Mouse (Mus musculus) neural tube, embryonic 11.5 days (tissue): ENCODE data around the gene Pax5. TPM values are rescaled to one million over a fixed set of nuclear protein-coding genes. Genes with fewer than 3 reads are reported as not detected.

Experiments
- ATAC-seq: fragments of 200-750 bp; cut with Nextera tagmentation; 2 replicates; pipeline ENCODE4 v1.8.0; 2017; ENCODE audit warnings: moderate number of reproducible peaks, mild to moderate bottlenecking, moderate TSS enrichment, moderate library complexity; ENCODE audit not compliant: insufficient read depth, low FRiP score, low TSS enrichment
- DNase-seq: peaks from one replicate; pipeline ENCODE4 v3.0.0-alpha.2; 2015; ENCODE audit warnings: low spot score
- H3K27ac ChIP-seq: fragments of 300-500 bp; sonication (generic); 2 replicates; pipeline ENCODE4 v1.5.1; 2014; ENCODE audit warnings: low read depth, mild to moderate bottlenecking, low read length
- H3K27me3 ChIP-seq: fragments of 300-500 bp; sonication (generic); 2 replicates; pipeline ENCODE4 v1.6.1; 2014; ENCODE audit warnings: mild to moderate bottlenecking, low read length, mixed read lengths; ENCODE audit not compliant: control insufficient read depth, insufficient read depth
- H3K36me3 ChIP-seq: fragments of 300-500 bp; sonication (generic); 2 replicates; pipeline ENCODE4 v1.6.1; 2014; ENCODE audit warnings: mild to moderate bottlenecking, low read length, moderate library complexity, mixed read lengths; ENCODE audit not compliant: control insufficient read depth, insufficient read depth
- H3K4me1 ChIP-seq: fragments of 300-500 bp; sonication (generic); 2 replicates; pipeline ENCODE4 v1.6.1; 2014; ENCODE audit warnings: low read length, mixed read lengths; ENCODE audit not compliant: control insufficient read depth, insufficient read depth
- H3K4me2 ChIP-seq: fragments of 300-500 bp; sonication (generic); 2 replicates; pipeline ENCODE4 v1.6.1; 2014; ENCODE audit warnings: low read depth, mild to moderate bottlenecking, moderate library complexity
- H3K4me3 ChIP-seq: fragments of 300-500 bp; sonication (generic); 2 replicates; pipeline ENCODE4 v1.5.1; 2014; ENCODE audit warnings: low read depth, low read length
- H3K9ac ChIP-seq: fragments of 300-500 bp; sonication (generic); 2 replicates; pipeline ENCODE4 v1.6.1; 2014; ENCODE audit warnings: mild to moderate bottlenecking, low read length
- H3K9me3 ChIP-seq: fragments of 300-500 bp; sonication (generic); 2 replicates; pipeline ENCODE4 v1.6.1; 2016; ENCODE audit warnings: low read length; ENCODE audit not compliant: control insufficient read depth
- WGBS: fragments of 180-500 bp; shearing (Covaris S2); extraction: QIAGEN DNeasy Blood & Tissue Kit; methylation state at CpG from one replicate; pipeline ENCODE4 v1.1.7; 2014; 5-methylcytosine and 5-hydroxymethylcytosine counted together
- polyA plus RNA-seq: library from polyadenylated mRNA; unstranded; fragments of >200 nt; fragmentation: Nextera tagmentation; extraction: Ambion mirVana; gene quantifications from 2 replicates; pipeline ENCODE4 v1.2.1, GENCODE M21; 2014

Gene Pax5
- polyA plus RNA-seq, 1 experiment from 2014 or later = 2.4 TPM

GRCm38 (mm10) chr4:44576786-44577185 is 133.5 kb downstream of the Pax5 start:
- DNase-seq (no peak), ATAC-seq (no peak)
- H3K27ac ChIP-seq = no peak overlapping the region
- whole genome bisulfite sequencing = 33% methylated on average over 5 of the region's 5 CpGs
- no peak overlapping the region for H3K4me2 ChIP-seq
- H3K4me1 ChIP-seq = no peaks in the 10 kb centered on the region
- no peak overlapping the region for H3K9ac ChIP-seq
- no peaks in the 10 kb centered on the region for H3K9me3 ChIP-seq
- H3K36me3 ChIP-seq = no peaks in the 10 kb centered on the region
- H3K27me3 ChIP-seq = no peaks in the 10 kb centered on the region
- no peak overlapping the region for H3K4me3 ChIP-seq

- Histone ChIP-seq H3K9me3 (no peaks in the 10 kb centered on the region), H3K36me3 (no peaks in the 10 kb centered on the region), H3K4me3 (no peak overlapping the region), H3K4me1 (no peaks in the 10 kb centered on the region), H3K9ac (no peak overlapping the region), H3K27me3 (no peaks in the 10 kb centered on the region), H3K4me2 (no peak overlapping the region), H3K27ac (no peak overlapping the region)
- DNase-seq = no peak
- WGBS = 83% methylated on average over 5 of the region's 5 CpGs
- no peak for ATAC-seq
These were observed 137.3 kb downstream of the Pax5 start for GRCm38 (mm10) chr4:44573017-44573416.

GRCm38 (mm10) chr4:44572373-44572772 is 137.9 kb downstream of the Pax5 start:
- Histone ChIP-seq H3K27ac (no peak overlapping the region), H3K4me3 (no peak overlapping the region), H3K9ac (no peak overlapping the region), H3K4me2 (no peak overlapping the region), H3K4me1 (no peaks in the 10 kb centered on the region), H3K9me3 (no peaks in the 10 kb centered on the region), H3K27me3 (no peaks in the 10 kb centered on the region), H3K36me3 (no peaks in the 10 kb centered on the region)
- ATAC-seq (no peak), DNase-seq (no peak)
- WGBS = 64% methylated on average over 5 of the region's 5 CpGs

- no peaks in the 10 kb centered on the region for H3K36me3 ChIP-seq
- H3K27ac ChIP-seq = no peak overlapping the region
These were observed 141.1 kb downstream of the Pax5 start for GRCm38 (mm10) chr4:44569138-44569537.

GRCm38 (mm10) chr4:44568666-44569065 is 141.6 kb downstream of the Pax5 start:
- no peaks in the 10 kb centered on the region for H3K4me1 ChIP-seq
- no peak for ATAC-seq
- H3K27me3 ChIP-seq = peaks cover 6% of the 10 kb centered on the region; the same call in 1 of the 2 replicates
- H3K4me3 ChIP-seq = no peak overlapping the region
- DNase-seq = no peak
- no peak overlapping the region for H3K9ac ChIP-seq
- 72% methylated on average over 10 of the region's 10 CpGs for WGBS
- no peaks in the 10 kb centered on the region for H3K9me3 ChIP-seq
- no peak overlapping the region for H3K4me2 ChIP-seq
- no peaks in the 10 kb centered on the region for H3K36me3 ChIP-seq
- H3K27ac ChIP-seq = no peak overlapping the region

More at GRCm38 (mm10) chr4:44569138-44569537, 141.1 kb downstream of the Pax5 start:
- ATAC-seq (no peak), DNase-seq (no peak)
- no peaks in the 10 kb centered on the region for H3K4me1 ChIP-seq
- 80% methylated on average over 6 of the region's 10 CpGs for WGBS
- H3K9me3 ChIP-seq = no peaks in the 10 kb centered on the region
- no peak overlapping the region for H3K9ac ChIP-seq
- no peak overlapping the region for H3K4me3 ChIP-seq
- H3K4me2 ChIP-seq = no peak overlapping the region
- H3K27me3 ChIP-seq = peaks cover 1% of the 10 kb centered on the region; the same call in 1 of the 2 replicates

GRCm38 (mm10) chr4:44566401-44566800 is 143.9 kb downstream of the Pax5 start:
- WGBS = 80% methylated on average over 8 of the region's 8 CpGs
- Histone ChIP-seq H3K4me1 (no peaks in the 10 kb centered on the region), H3K27me3 (peaks cover 6% of the 10 kb centered on the region; the same call in 1 of the 2 replicates)

GRCm38 (mm10) chr4:44565126-44566082 is 144.9 kb downstream of the Pax5 start:
- no peak for ATAC-seq
- Histone ChIP-seq H3K27ac (no peak overlapping the region), H3K9me3 (no peaks in the 10 kb centered on the region), H3K4me2 (no peak overlapping the region), H3K9ac (no peak overlapping the region), H3K36me3 (no peaks in the 10 kb centered on the region), H3K4me1 (no peaks in the 10 kb centered on the region), H3K4me3 (no peak overlapping the region), H3K27me3 (peaks cover 6% of the 10 kb centered on the region; the same call in 1 of the 2 replicates)
- no peak for DNase-seq
- 79% methylated on average over 12 of the region's 12 CpGs for WGBS

More at GRCm38 (mm10) chr4:44566401-44566800, 143.9 kb downstream of the Pax5 start:
- H3K27ac ChIP-seq = no peak overlapping the region
- H3K4me3 ChIP-seq = no peak overlapping the region
- H3K9ac ChIP-seq = no peak overlapping the region
- H3K36me3 ChIP-seq = no peaks in the 10 kb centered on the region
- no peak overlapping the region for H3K4me2 ChIP-seq
- ATAC-seq = no peak
- no peaks in the 10 kb centered on the region for H3K9me3 ChIP-seq
- no peak for DNase-seq

- no peaks in the 10 kb centered on the region for H3K36me3 ChIP-seq
- no peak overlapping the region for H3K4me3 ChIP-seq
- DNase-seq = peak; percentile 81
- H3K9ac ChIP-seq = no peak overlapping the region
- no peaks in the 10 kb centered on the region for H3K9me3 ChIP-seq
- H3K4me2 ChIP-seq = no peak overlapping the region
- no peak for ATAC-seq
- H3K27me3 ChIP-seq = peaks cover 9% of the 10 kb centered on the region; the same call in 1 of the 2 replicates
- H3K27ac ChIP-seq = no peak overlapping the region
- WGBS = 4% methylated on average over 10 of the region's 10 CpGs
- H3K4me1 ChIP-seq = no peaks in the 10 kb centered on the region
These were observed 145.7 kb downstream of the Pax5 start for GRCm38 (mm10) chr4:44564602-44565001.
